Mouse (Mus musculus): ENCODE results near the gene Tspan5.

Tspan5 gene

GRCm38 (mm10) chr3:138852982-138853689 lies 111.1 kb downstream of the Tspan5 start:
- DNase-seq, result peak; percentile 62

- DNase-seq, result peak; percentile 75
Measured at GRCm38 (mm10) chr3:138853996-138854836, 112.2 kb downstream of the Tspan5 start.

- DNase-seq, result no peak
Measured at GRCm38 (mm10) chr3:138855387-138855786, 113.4 kb downstream of the Tspan5 start.

GRCm38 (mm10) chr3:138856946-138857345 lies 115.0 kb downstream of the Tspan5 start:
- DNase-seq, result no peak

GRCm38 (mm10) chr3:138857805-138858546 lies 116.0 kb downstream of the Tspan5 start:
- no peak for DNase-seq

GRCm38 (mm10) chr3:138858649-138859048 lies 116.7 kb downstream of the Tspan5 start:
- DNase-seq, result no peak

- peak; percentile 70 for DNase-seq
Measured at GRCm38 (mm10) chr3:138859166-138859565, 117.2 kb downstream of the Tspan5 start.

GRCm38 (mm10) chr3:138859666-138860065 lies 117.7 kb downstream of the Tspan5 start:
- DNase-seq, result no peak

- DNase-seq, result no peak
Measured at GRCm38 (mm10) chr3:138860257-138860760, 118.3 kb downstream of the Tspan5 start.

GRCm38 (mm10) chr3:138861032-138861431 lies 119.0 kb downstream of the Tspan5 start:
- peak; percentile 68 for DNase-seq

GRCm38 (mm10) chr3:138861589-138861988 lies 119.6 kb downstream of the Tspan5 start:
- no peak for DNase-seq

GRCm38 (mm10) chr3:138864166-138864648 lies 122.2 kb downstream of the Tspan5 start:
- no peak for DNase-seq

GRCm38 (mm10) chr3:138865271-138865670 lies 123.3 kb downstream of the Tspan5 start:
- DNase-seq, result no peak

- DNase-seq, result no peak
Measured at GRCm38 (mm10) chr3:138867149-138867848, 125.3 kb downstream of the Tspan5 start.

GRCm38 (mm10) chr3:138868409-138868808 lies 126.4 kb downstream of the Tspan5 start:
- DNase-seq, result no peak

GRCm38 (mm10) chr3:138875282-138875681 lies 133.3 kb downstream of the Tspan5 start:
- DNase-seq, result no peak

- no peak for DNase-seq
Measured at GRCm38 (mm10) chr3:138875936-138876335, 133.9 kb downstream of the Tspan5 start.

GRCm38 (mm10) chr3:138876418-138876817 lies 134.4 kb downstream of the Tspan5 start:
- no peak for DNase-seq

- peak; percentile 64 for DNase-seq
Measured at GRCm38 (mm10) chr3:138876931-138877361, 135.0 kb downstream of the Tspan5 start.

- no peak for DNase-seq
Measured at GRCm38 (mm10) chr3:138877741-138878140, 135.7 kb downstream of the Tspan5 start.

GRCm38 (mm10) chr3:138880999-138881724 lies 139.2 kb downstream of the Tspan5 start:
- peak; percentile 48 for DNase-seq

Measured in right cerebral cortex, adult 18-20 months (tissue).